Mouse (Mus musculus) olfactory bulb, adult 2 months (tissue): Measurements from ENCODE around the gene Setd1a.
"Not testable (repeated sequence)": the region's sequence is repeated elsewhere in the genome, so short reads cannot be mapped to it uniquely, and the experiment has no call there.

Experiments used
- CTCF ChIP-seq: fragments of 200-500 bp; IDR thresholded peaks from 2 replicates; pipeline ENCODE4 v1.5.1; 2012; ENCODE audit warnings: low read depth, mild to moderate bottlenecking, low read length, moderate library complexity; ENCODE audit not compliant: insufficient read depth
- POLR2A ChIP-seq: fragments of 200-500 bp; IDR thresholded peaks from 2 replicates; pipeline ENCODE4 v1.6.1; 2012; ENCODE audit warnings: mild to moderate bottlenecking, low read depth, low read length, moderate library complexity; ENCODE audit not compliant: insufficient read depth

DNA sequence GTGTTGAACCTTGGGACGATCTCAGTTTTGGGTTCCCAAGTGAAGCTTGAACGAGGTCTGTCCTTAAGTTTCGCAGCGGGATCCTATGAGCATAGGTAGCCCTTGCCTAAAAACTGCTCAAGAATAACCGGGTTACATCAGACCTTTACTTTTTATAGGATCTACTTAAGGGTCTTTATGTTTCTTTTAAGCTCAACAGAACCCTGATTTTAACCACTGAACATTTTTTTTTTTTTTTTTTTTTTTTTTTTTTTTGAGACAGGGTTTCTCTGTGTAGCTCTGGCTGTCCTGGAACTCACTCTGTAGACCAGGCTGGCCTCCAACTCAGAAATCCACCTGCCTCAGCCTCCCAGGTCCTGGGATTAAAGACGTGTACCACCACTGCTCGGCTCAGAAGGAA lies 633 bp upstream of the Setd1a start:
- not testable (repeated sequence) for TF ChIP-seq CTCF, POLR2A
